Mouse (Mus musculus) urinary bladder, adult 18-20 months (tissue): ENCODE results near the gene 0610037L13Rik.
A peak's percentile ranks its signal among the peaks of the same experiment; 100 is the strongest.

Experiments used
- DNase-seq, 2 experiments: peaks; one replicate each; pipeline ENCODE4 v3.0.0; 2022; ENCODE audit warnings: low spot score in 2 of 2, mixed read lengths in 2 of 2

0610037L13Rik gene

GRCm38 (mm10) chr4:107889731-107890432 is at the start of gene 0610037L13Rik:
Gene 0610037L13Rik (plus strand): TSS chr4:107889813.
- peak; percentile 92 to 95 for DNase-seq

- no peak for DNase-seq
Observed at GRCm38 (mm10) chr4:107843687-107844086, 45.9 kb upstream of the 0610037L13Rik start.

- peak in 1 of 2 experiments; percentile 82 for DNase-seq
Observed at GRCm38 (mm10) chr4:107844971-107845370, 44.6 kb upstream of the 0610037L13Rik start.

GRCm38 (mm10) chr4:107846795-107847194 is 42.8 kb upstream of the 0610037L13Rik start:
- DNase-seq = no peak

GRCm38 (mm10) chr4:107848546-107848945 is 41.1 kb upstream of the 0610037L13Rik start:
- no peak for DNase-seq

GRCm38 (mm10) chr4:107849621-107850020 is 40.0 kb upstream of the 0610037L13Rik start:
- no peak for DNase-seq

- DNase-seq = no peak
Observed at GRCm38 (mm10) chr4:107850091-107850490, 39.5 kb upstream of the 0610037L13Rik start.

GRCm38 (mm10) chr4:107853333-107853732 is 36.3 kb upstream of the 0610037L13Rik start:
- DNase-seq = no peak

- DNase-seq = no peak
Observed at GRCm38 (mm10) chr4:107853836-107854235, 35.8 kb upstream of the 0610037L13Rik start.

- no peak for DNase-seq
Observed at GRCm38 (mm10) chr4:107856958-107857686, 32.5 kb upstream of the 0610037L13Rik start.

- DNase-seq = no peak
Observed at GRCm38 (mm10) chr4:107858995-107859394, 30.6 kb upstream of the 0610037L13Rik start.

- DNase-seq = no peak
Observed at GRCm38 (mm10) chr4:107864866-107865265, 24.7 kb upstream of the 0610037L13Rik start.

- peak; percentile 93 to 95 for DNase-seq
Observed at GRCm38 (mm10) chr4:107879254-107880050, 10.2 kb upstream of the 0610037L13Rik start, which contains the start of gene Magoh. Gene Magoh (plus strand): TSS chr4:107879755.

- DNase-seq = no peak
Observed at GRCm38 (mm10) chr4:107881631-107882030, 8.0 kb upstream of the 0610037L13Rik start.

- DNase-seq = no peak
Observed at GRCm38 (mm10) chr4:107886371-107886770, 3.2 kb upstream of the 0610037L13Rik start.

- peak in 1 of 2 experiments; percentile 8 for DNase-seq
Observed at GRCm38 (mm10) chr4:107889385-107889730, 255 bp upstream of the 0610037L13Rik start.

- no peak for DNase-seq
Observed at GRCm38 (mm10) chr4:107892663-107893062, 3.0 kb downstream of the 0610037L13Rik start.

- DNase-seq = no peak
Observed at GRCm38 (mm10) chr4:107899211-107899927, 9.8 kb downstream of the 0610037L13Rik start.

GRCm38 (mm10) chr4:107900206-107900605 is 10.6 kb downstream of the 0610037L13Rik start:
- no peak for DNase-seq

- DNase-seq = no peak
Observed at GRCm38 (mm10) chr4:107904252-107904651, 14.6 kb downstream of the 0610037L13Rik start.

- DNase-seq = no peak
Observed at GRCm38 (mm10) chr4:107906561-107906960, 16.9 kb downstream of the 0610037L13Rik start.
